Mouse (Mus musculus) heart, postnatal 0 days (tissue): Measurements from ENCODE around the gene Fmnl1.

Experiments
- CTCF ChIP-seq: IDR thresholded peaks from 2 replicates; pipeline ENCODE4 v1.5.1; 2016; ENCODE audit warnings: antibody characterized with exemption, control low read depth, low read depth
- EP300 ChIP-seq: IDR thresholded peaks from 2 replicates; pipeline ENCODE4 v1.6.1; 2016; ENCODE audit warnings: antibody characterized with exemption, low read depth

- TF ChIP-seq CTCF: no peak
- no peak for TF ChIP-seq EP300
Measured at GRCm38 (mm10) chr11:103236431-103236830, 65.5 kb downstream of the Fmnl1 start.
